Mouse (Mus musculus) ES-Bruce4 (cell line): ENCODE results near the gene Plxnb2.

Experiments used
- CTCF ChIP-seq: IDR thresholded peaks from one replicate; pipeline ENCODE4 v1.8.1; 2011; ENCODE audit warnings: low read depth, low read length
- EP300 ChIP-seq: IDR thresholded peaks from 2 replicates; pipeline ENCODE4 v1.6.1; 2011; ENCODE audit warnings: low read depth, low read length; ENCODE audit not compliant: insufficient read depth
- POLR2A ChIP-seq: IDR thresholded peaks from one replicate; pipeline ENCODE4 v1.8.1; 2011; ENCODE audit warnings: low read length; ENCODE audit not compliant: insufficient read depth

- TF ChIP-seq EP300, result no peak
- no peak for TF ChIP-seq CTCF
- TF ChIP-seq POLR2A, result no peak
These were observed 31.9 kb upstream of the Plxnb2 start for GRCm38 (mm10) chr15:89212495-89212894.
